Mouse (Mus musculus) urinary bladder, adult 2 months (tissue): ENCODE results near the gene Rap1gap. TPM values are rescaled to one million over a fixed set of nuclear protein-coding genes. Genes with fewer than 3 reads are reported as not detected.

Source experiments
- DNase-seq: peaks from one replicate; pipeline ENCODE4 v3.0.0; 2022; ENCODE audit warnings: low spot score
- polyA plus RNA-seq: library from polyadenylated mRNA; depleted of rRNA; stranded (reverse); fragments of >200 nt; gene quantifications from 2 replicates; pipeline ENCODE4 v1.2.3, GENCODE M21; 2012

Rap1gap gene
- polyA plus RNA-seq, 1 experiment: 66.6 TPM

DNA sequence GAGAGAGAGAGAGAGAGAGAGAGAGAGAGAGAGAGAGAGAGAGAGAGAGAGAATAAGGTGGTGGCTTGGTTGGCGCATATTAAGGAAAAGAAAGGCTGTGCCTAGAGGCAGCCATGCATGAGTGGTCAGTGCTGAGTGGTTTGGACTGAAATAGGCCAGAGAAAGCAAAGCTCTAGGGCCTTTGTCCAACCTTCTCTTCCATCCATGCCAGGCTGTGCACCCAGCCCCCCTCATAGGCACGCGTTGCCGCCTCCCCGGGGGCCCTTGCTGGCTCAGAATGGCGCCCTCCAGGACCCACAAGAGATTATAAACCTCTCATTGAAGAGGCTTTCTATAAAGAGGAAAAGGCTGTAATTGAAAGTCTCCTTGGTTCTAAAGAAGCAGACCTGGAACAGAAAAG is 3.0 kb upstream of the Rap1gap start:
- DNase-seq: no peak

DNA sequence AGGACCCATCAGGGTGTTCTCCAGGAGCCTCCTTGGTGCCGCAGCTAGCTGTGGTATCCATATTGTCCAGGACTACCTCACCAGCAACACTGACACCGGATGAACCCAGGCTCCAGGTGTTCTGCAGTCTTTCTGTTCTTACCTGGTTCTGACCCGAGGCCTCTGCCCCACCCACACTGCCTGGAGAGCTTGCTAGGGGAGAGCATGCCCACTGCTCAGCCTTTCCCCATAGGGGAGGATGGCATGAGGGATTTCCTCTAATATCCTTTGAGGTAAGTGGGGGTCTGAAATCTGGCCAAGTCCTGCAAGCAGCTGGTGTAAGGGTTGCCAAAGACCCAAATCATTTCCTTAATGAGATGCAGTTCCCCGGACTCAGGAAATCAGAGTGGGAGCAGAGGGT is 1.0 kb upstream of the Rap1gap start:
- DNase-seq: no peak

DNA sequence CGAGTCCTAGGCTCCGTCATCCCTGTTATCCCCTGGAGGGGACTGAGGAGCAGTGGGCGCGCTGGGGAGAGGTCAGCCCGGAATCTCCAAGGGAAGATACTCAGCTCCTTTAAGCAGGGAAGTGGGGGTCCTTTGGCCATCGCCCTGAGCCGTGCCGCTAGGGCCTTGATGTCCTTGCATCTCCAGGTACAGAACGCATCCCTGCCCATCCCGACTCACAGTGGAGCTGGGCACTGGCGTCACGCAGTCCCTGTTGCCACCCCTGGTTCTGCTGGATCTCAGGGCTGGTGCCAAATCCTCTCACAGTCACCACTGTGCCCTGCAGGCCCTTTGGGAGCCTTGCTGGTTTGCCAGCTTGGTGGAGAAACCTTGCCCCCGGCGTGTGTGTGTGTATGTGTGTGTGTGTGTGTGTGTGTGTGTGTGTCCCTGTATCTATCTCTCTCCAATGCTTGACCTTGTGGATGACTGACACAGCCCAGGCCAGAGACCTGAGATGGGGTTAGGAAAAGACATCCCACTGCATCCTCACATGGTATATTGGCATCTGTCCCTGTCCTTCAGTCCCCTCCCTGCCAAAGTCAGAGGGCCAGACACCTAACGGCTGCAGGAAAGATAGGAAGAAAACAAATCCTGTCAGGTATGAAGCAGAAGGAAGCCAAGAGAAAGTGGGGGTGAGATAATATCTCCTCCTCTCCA is 602 bp downstream of the Rap1gap start:
- DNase-seq: no peak

- DNase-seq: no peak
Measured at GRCm38 (mm10) chr4:137665791-137666190, 1.3 kb downstream of the Rap1gap start.

- no peak for DNase-seq
Measured at GRCm38 (mm10) chr4:137666283-137666957, 1.9 kb downstream of the Rap1gap start.

DNA sequence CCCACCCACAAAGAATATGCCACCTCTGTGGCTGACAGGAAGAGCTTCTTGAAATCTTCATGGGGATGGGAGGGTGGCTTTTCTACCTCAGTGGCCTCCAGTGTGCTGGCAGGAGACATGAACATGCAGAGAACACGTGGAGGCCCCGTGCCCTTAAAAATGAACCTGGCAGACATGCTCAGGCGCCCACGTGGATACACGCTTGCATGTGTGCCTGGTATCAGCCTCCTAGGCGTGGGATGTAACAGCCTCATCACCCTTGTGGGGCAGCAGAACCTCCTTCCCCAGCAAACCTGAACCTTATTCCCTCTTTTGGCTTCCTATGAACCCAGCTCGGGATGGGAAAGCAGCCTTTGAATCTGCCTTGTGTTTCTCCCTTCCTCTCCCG is 2.4 kb downstream of the Rap1gap start:
- no peak for DNase-seq

DNA sequence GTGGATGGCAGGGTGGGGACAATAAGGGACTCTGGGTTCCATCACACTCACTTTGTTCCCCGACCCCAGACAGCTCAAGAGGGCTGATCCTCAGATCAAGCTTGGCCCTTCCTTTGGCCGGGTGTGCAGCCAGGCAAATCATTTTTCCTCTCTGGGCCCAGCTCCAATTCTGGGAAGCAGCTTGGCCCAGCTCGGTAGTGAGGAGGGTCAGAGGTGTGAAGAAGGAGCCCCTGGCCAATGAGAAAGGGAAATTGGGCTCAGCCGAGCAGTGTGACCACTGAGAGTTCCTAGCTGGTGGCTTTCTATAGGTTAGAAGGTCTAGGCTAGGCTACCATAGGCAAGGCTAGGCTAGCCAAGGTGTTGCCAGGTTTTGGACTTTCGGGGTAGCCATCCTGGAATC is 3.2 kb downstream of the Rap1gap start:
- no peak for DNase-seq

DNA sequence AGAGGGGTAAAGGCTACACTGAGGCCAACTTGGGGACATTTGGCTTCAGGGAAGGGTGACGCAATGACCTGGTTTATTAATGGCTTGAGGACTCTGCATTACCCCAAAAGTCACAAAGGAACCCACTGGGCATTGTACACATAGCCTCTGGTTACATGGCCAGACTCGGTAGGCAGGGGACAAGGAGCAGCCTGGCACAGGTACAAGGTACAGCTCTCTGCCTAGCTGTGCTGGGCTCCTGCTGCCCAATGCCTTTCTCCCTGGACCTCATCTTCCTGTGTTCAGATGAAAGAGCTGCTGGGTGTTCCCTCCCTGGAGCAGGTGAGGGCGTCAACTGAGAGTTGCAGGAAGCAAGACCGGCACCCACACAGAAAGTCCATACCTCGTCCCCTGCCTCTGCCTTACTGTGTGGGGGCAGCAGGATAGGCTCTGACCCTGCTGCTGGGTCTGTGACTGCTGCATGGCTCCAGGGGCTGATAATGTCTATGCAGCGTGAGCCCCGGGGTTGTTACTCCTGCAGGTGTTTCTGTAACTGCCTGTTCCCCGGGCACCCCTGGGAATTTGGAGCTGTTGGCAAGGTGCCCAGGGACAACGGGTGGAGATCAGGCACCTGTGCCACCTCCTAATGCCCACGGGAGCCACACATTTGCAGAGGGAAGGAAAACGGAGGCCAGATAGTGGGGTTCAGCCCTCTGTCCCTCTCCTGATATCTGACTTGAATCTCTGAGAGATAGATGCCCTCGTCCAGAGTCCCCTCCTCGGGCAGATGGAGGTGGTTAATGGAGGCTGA is 7.4 kb downstream of the Rap1gap start:
- DNase-seq: no peak

DNA sequence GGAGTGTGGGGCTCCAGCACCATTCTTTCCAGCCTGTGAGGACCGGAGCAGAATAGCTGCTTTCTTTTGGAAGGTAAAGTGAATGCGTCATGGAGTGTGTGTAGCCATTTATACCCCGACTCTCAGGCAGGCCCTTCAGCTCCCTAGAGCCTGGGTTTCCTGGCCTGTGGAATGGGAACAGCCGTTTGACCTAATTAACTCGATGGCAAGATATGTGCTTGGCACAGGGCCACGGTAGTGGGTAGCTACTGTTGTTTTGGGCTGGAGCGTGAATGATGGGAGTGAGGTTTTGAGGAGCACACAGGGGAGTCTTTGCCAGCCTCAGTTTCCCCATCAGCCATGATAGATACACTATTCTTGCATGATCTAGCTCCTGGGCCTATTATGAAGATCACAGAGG is 11.0 kb downstream of the Rap1gap start:
- no peak for DNase-seq

GRCm38 (mm10) chr4:137676057-137676456 is 11.5 kb downstream of the Rap1gap start:
- DNase-seq: peak; percentile 59

DNA sequence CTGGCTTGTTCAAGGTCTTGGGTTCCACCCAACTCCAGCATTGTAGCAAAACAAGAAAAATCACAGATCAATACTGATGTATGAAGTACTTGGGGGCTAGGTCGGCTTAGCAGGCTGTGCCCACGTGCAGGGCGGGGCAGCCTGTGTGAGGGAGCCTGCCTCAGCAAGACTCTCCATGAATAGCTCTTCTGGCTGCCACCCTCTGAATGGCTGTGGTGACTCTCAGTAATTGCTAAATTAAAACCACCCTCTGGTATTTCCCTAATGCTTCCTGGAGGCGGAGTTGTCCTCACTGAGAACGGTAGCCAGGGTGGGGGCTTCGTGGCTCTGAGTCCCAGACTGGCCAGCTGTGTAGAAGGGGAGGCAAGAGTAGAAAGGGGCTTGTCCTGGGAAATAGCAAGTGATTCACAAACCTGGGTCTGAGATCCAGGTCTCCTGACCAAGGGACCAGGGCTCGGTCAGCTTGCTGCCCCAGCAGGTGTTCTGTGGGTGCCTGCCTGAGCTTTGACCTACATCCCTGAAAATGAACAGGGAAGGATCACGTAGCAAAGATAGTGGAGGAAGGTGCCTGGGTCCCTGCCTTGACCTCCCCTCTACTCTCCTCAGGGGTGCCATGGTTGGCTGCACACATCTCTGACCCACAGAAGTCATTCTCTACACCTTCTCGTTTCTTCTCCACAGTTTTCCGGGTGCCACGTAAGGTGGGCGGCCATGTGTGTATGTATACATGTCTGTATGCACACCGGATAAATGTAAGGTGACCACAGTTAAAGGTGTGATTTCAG is 12.4 kb downstream of the Rap1gap start:
- DNase-seq: no peak

DNA sequence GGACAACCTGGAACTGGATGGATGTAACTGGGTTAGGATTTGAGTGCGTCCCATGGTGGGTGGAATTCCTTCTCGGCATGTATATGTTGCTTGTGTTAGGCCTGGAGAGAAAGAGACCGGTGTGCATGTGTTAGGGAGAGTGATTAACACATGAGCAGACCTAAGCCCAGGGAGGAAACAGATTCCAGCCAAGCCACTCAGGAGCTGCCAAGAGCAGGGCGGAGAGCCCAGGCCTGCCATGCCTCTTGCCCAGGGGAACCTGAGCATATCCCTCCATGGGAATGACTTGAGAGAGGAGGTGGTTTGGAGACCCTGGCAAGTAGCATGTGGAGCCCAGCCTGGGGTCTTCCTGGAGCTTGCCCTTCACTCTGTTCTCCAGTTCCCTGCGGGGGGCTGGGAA is 13.4 kb downstream of the Rap1gap start:
- no peak for DNase-seq

DNA sequence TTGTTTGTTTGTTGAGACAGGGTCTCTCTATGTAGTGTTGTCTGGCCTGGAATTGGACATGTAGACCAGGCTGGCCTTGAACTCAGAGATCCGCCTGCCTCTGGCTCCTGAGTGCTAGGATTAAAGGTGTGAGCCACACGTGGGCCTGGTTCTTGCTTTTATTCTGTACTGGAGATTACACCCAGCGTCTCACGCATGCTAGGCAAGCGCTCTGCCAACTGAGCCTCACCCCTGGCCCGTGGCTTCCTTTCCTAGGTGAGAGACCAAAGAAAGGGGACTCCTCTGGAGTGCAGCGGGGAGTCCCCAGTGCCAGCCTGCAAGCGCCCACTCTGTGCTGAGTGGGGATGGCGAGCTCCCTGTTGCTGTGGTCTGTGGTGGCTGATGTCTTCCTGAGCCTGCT is 14.0 kb downstream of the Rap1gap start:
- DNase-seq: no peak

- DNase-seq: no peak
Measured at GRCm38 (mm10) chr4:137679979-137680550, 15.5 kb downstream of the Rap1gap start.

DNA sequence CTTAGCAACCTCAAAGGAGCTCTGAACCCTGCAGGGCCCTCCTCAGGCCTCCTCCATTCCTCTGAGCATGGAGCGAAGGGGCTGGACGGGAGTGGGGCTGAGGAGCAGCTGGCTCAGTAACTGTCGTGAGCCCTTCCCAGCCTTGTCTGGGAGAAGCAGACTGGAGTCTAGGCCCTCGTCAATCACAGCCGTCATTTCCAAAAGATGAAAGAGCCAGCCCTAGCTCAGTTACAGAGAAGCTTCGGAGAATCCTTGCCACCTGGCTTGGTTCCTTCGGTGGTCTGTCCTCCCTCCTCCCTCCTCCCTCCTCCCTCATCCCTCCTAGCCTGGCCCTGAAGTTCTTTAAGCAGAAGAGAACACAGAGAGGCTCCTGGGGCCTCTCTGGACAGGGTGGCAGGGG is 16.2 kb downstream of the Rap1gap start:
- no peak for DNase-seq

DNA sequence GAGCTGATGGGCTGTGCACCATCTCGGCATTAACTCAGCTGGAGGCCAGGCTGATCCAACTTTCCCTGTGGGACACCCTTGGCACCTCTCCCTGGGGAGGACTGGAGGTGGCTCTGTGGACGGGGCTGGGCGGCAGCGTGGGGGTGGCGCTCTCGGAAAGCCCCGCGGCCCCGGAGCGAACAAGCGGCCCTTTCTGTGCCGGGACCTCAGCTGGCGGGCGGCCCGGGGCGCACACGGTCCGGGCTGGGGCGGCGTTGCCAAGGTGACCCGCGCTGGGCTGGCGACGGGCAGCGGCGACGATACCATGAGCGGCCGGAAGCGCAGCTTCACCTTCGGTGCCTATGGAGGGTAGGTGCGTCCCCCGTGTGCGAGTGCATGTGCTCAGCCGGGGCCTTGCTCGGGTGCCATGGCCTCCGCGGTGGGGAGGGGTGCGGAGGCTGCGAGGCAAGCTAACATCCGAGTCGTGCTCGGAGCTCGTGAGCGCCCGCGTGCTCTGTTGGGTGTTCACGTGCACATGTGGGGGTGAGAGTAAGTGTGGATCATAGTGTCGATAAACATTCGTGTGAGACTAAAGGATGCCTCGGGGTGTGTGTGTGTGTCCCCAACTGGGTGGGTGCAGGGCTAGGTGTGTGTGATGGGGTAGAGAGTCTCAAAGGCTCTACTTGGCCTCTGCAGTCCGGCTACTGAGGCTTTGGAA is 17.0 kb downstream of the Rap1gap start:
- DNase-seq: no peak

GRCm38 (mm10) chr4:137682961-137683453 is 18.5 kb downstream of the Rap1gap start:
- DNase-seq: no peak

DNA sequence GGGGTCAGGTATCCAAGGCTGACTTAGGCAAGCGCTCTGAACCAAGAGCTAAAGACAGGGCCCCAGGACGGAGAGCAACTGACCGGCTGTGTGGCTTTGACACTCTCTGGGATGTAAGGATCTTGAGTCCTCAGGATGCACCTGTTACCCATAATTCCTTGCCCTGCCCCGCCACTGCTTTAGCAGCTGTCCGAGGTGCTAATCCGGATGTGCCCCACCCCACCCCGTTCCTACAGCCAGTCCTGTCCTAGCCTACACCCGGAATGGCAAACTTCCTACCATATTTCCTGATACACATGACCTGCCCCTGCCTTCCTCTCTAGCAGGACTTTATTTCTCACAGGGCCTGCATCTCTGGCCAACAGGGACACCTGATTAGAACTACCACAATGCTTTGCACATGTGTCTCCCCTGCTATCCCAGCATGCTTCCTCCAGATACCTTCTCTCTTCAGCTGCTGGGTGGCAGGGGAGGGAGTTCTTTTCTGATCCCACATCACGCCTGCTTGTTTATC is 20.4 kb downstream of the Rap1gap start:
- no peak for DNase-seq

- DNase-seq: no peak
Measured at GRCm38 (mm10) chr4:137686303-137686702, 21.8 kb downstream of the Rap1gap start.

DNA sequence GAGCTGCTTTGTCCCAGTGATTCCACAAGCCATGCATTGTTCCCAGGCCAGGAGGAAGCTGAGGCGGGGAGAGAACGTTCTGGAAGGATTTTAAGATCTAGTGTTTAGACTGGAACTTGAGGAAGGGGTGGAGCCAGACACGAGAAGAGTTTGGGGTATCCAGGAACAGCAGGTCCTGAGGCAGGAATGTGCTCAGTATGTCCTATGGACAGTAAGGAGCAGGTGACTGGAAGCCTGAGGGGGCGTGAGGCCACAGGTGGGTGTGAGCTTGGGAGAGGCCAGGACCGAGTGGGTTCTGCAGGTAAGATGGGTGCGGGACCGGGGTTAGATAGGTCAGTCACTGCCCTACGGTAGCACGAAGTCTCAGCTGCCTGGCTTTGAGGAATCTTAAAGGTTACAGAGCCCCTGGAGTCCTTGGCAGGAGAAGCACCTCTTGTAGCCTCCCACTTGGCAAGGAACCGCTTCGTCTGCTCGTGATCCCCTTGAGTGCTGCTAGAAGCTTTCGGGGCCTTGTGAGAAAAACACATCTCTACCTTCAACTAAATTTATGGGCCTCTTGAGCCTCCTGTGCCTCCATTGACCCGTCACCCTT is 22.8 kb downstream of the Rap1gap start:
- no peak for DNase-seq
